Mouse (Mus musculus): Measurements from ENCODE around the gene Ube4b.

Ube4b gene

DNA sequence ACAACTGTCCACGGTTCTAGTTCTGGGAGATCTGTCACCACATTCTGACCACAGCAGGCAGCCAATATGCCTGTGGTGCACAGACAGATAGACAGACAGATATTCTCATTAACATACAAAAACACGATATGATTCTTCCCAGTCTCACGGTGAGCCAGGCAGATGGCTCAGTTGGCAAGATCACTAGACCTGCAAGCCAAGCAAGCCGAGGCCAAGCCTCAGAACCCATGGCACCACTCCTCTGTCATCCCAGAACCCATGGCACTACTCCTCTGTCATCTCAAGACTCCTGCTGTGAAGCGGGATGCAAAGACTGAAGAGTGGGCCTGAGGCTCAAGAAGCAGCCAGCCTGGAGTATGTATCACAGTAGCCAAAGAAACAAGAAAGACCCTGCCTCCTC, 3.0 kb upstream of the Ube4b start:
- DNase-seq = peak; percentile 82

DNA sequence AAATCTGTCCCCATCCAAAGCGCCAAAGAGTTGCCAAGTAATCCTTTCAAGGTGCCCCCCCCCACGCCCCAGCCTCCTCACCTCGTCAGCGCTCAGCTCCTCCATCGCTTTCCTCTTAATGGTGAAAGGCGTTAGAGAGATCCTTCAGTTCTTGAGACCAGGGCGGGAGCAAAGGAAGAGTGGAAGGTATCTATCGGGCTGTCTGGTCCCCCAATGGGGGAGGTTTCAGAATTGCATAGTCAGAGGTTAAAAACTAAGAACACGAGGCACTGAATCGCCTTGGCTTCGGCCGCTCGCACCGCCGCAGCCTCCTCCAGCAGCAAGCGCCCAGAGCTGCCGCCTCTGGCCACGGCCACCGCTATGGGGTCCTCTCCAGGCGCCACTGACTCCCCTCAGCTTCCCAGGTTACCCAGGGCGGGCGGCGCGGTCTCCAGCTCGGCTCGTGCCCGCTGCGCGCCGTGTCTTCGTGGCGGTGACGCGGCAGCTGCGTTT, 702 bp downstream of the Ube4b start:
- DNase-seq = peak; percentile 47

DNA sequence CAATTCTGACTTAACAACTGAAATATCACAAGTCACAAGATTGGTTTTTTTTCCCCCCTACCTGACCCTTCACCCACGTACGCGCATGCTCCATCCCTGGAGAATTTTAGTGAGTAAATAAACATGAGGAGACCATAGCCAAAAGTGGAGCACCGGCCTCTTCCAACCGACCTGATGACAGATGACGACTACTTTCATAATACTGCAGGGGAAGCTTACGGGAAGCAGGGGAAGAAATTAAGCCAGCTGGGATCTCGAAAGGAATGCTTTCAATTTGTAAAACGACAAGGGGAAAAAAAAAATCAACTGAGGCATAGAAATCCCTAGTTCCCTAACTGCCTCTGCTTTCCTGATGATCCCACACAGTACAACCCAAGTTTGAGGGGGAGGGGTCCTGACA, 1.8 kb downstream of the Ube4b start:
- no peak for DNase-seq

DNA sequence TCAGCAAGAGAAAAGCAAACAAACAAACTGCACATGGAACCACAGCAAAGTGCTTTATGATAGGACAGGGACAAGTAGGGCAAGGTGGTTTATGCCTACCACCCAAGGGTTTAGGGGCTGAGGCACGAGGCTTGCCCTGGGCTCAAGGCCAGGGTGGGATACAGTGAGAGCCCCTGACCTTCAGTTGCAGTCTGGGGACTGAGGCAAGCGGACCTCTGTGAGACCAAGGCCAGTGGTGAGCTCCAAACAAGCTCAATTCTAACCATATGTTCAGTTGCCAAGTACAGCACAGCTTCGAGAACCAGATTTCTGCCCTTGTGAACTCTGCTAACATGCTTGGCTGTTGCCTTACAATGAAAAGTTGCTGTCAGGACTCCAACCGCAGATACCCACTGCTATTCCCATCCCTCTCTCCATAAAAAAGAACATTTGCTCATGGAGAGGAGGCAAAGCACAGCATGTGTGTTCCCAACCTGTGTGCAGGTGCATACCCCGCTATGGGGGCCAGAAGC, 8.6 kb downstream of the Ube4b start:
- no peak for DNase-seq

DNA sequence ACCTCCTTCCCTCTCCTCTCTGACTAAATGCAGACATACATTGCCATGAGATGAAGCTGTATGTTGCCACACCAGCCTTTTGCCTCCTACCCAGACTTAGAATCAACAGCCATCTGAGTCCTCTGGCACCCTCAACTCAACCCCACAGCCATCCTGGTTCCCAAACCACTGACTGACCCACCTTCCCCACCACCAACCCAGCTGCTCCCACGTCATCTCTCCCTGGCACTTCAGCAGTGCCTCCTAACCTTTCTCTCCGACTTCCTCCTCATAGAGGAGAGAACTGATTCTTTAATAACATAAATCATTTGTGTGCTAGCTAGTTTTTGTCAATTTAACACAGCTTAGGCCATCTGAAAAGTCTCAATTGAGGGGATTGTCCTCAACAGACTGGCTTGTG, 9.6 kb downstream of the Ube4b start:
- DNase-seq = no peak

DNA sequence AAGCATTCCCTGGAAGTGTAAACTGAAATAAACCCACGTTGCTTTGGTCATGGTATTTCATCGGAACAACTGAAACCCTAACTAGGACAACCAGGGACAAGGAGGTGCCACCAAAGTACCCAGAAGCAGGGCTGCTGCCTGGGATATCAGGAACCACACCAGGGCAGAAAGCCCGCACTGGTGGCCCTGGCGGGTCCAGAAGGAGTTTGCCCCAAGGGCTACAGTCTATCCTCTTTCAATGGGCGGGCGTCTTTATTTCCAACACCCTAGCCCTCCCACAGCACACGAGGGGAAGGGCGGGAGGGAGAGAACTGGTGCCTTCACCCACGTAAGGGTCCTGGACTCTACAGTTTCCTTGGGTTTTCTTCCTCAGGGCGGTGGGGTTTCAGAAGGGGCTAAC, 10.1 kb downstream of the Ube4b start:
- no peak for DNase-seq

DNA sequence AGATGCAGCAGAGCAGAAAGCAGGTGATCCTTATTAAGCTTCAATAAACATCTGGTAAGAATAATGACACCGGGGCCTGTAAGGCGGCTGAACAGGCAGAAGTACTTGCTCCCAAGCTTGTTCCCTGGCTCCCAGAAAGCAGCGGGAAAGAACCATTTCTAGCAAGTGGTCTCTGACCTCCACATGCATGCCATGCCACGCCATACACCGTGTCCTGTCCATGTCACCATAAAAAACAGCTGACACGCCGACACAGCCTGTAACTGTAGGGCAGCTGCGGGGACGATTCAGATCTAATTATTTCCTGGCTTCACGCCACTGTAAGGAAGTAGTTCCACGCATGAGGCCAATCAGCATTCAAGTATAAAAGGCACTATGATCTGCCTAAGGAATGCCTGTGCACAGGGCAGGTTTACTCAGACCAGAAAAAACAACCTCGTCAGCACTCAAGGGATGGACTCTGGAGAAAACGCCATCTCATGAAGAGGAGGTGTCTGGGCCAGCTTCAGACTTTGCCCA, 10.8 kb downstream of the Ube4b start:
- DNase-seq = no peak

DNA sequence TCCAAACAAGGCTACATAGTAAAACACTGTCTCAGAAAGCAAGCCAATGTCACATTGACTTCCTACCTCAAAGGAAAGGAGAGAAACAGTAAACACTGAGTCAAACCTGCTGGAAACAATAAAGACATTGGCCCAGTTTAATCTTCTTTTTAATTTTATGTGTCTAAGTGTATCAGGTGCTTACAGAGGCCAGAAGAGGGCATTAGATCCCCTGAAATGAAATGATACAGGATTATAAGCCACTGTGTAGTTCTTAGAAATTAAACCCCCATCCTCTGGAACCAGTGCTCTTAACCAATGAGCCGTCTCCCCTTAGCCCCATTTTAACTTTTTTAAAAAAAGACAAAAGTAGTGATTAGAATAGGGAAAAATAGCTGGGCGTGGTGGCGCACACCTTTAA, 12.3 kb downstream of the Ube4b start:
- DNase-seq = no peak

DNA sequence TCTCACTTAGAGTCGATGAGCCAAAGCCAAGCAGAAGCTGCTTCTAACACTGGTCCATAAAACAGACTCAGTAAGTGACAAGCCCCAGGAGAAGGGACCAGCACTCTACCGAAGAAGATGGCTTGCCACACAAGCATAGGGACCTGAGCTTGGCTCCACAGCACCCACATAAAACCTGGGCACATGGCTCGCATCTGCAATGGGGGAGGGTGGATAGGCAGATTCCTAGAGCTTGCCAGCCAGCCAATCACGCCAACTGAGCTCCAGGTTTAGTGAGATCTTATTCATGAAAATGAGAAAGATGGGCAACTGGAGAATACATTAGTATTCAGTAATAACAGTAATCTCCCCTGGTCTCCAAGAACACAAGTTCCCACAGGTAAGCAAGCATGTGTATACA, 16.8 kb downstream of the Ube4b start:
- no peak for DNase-seq

DNA sequence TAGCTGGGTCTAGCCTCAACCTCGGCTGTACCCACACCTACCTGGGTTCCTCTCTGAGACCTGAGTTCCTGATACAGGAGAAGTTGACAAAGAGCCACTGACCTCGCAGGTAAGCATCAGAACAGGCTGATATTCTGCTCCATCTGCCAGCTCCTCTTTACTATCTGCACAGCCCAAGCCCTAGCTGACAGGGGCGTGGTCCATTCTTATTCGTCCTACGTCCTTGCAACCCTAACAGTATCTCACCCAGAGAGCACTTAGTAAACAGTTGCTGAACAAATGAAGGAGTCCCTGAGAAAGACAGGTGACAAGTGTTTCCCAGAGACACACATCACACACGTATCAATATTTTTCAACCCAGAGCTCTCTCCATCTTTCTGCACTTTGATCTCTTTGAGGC, 18.2 kb downstream of the Ube4b start:
- DNase-seq = no peak

DNA sequence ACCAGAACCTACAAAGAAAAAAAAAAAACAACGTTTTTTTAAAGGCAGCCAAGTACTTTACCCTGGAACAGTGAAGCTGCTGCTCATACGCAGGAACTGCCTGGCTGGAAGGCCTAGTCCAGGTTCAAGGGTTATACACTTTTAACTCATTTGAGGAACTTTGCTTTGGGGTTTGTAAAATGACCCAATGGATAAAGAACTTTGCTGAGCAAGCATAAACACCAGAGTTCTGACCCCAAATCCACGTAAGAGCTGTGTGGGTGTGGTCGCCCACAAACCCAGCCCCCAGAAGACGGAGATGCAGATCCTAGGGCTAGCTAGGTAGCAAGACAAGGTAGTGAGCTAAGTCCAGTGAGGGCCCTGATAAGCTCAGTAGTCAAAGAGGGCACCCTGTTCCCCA, 19.1 kb downstream of the Ube4b start:
- DNase-seq = no peak

DNA sequence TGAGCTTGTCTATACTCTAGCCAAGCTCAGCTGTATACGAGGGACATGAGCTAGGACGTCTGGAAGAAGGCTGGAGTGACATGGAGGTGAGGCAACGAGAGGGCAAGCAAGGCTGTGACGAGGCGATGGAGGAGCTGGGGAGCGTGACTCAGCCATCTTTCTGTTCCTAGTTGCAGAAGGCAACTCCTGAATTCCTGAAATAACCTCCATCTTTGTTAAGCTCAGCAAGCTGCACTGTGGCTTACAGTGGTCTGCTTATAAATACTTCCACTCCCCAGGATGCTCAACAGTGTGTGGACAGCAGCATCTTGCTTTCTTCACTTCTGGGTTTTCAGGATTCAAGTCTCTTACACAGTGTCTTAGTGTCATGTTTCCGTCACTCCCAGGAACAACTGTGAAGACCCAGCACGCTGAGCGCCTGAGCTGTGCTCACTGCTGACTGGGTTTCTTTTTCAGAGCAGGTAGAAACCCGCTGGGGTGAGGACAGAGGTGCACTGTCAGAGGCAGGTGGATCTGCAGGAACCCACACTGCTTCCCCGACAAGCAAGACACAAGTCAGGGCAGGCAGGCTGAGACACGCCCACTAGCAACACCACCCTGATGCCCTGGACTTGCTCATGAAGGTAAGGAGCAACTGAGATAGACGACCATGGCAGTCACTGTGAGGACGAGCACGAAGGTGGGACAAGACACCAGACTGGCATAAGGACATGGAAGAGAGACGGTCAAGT, 20.7 kb downstream of the Ube4b start:
- DNase-seq = no peak

DNA sequence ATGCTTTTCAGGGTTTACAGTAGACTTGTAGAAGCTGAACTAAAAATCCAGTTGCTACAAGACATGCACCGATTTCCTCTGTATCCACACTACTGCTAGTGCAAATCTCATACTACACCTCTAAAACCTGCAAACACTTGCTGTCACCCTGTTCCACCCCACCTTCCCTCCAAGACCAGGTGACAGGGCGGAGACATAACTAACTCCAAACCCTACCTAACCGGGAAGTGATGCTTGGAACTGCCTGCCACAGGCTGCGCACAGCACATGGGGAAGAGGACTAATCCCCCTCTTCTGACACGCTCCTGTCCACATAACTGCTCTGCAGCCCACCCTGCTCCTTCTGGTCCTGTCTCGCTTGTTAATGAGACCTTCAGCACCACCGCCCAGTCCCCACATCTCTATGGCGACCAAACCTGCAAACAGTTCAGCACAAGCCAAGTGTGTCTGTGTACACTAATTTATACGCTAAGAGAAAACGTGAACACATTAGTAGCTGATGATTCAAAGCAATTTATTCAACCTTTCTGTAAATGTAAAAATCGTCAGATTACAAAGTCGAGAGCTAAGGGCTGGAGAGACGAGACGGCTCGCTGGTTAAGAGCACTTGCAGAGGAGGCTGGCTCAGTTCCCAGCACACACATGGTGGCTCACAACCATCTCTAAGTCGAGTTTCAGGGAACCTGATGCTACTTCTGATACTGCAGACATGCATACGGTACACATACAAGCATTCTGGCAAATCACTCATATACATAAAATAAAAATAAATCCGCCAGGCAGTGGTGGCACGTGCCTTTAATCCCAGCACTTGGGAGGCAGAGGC, 21.7 kb downstream of the Ube4b start:
- peak; percentile 30 for DNase-seq

DNA sequence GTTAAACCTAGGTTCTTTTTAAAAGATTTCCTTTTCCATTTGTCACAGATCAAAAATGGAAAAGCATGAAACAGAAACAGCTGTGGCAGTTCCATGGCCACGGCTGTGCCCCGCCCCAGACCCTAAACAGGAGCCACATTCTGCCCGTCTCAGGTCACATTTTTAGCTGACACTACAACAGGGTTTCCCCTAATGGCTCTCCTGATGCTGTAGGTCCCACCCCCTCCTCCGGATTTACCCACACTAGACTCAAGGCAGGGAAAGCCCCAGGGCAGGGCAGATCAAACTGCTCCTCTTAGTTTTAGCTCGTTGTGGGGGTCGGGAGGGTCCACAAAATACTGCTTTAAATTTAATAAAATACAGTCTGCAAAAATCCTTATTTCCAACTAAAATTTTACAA, 23.5 kb downstream of the Ube4b start:
- DNase-seq = no peak

DNA sequence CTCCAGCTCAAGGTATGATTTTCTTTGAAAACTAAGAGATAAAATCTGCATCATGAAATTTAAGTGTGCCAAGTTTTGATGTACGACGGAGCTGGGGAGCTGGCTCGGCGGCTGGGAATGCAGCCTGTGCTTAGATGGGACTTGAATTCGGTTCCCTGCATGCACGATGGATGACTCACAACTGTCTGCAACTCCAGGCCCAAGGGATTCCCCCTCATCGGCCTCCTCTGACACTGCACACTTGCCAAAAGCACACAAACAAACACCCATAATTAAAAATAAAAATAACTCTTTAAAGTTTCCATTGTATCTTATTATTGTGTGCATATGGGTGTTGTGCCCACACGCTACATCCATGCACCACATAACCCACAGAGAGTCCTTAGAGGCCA, 25.0 kb downstream of the Ube4b start:
- DNase-seq = no peak

DNA sequence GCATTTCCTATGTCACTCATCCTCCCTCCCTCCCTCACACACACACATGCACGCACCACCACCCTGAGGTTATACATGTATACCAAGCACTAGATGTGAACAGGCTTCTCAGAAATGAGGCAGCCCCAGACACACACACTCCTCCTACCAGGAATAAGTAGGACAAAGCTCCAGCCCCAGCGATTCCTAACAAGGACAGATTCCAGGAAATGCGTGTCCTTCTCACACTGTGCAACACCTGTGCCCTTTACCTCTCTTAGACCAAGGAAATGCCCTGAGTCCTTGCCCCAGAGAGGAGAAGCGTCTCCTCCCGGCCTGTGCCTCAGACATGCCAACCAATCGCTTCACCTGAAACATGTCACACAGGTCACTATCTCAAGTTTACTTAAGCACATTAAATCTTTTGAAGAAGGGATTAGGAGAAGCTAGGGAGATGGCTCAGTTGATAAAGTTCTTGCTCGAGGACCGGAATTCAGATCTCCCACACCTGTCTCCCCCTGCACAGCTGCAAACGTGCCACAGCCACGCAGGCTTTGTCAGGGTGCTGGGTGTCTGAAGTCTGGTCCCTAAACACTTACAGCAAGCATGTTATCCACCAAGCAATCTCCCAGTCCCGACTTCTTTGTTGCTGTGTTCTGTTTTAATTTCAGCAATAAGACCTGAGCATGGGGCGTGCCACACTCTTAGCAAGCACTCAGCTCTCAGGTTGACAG, 25.5 kb downstream of the Ube4b start:
- DNase-seq = peak; percentile 38

DNA sequence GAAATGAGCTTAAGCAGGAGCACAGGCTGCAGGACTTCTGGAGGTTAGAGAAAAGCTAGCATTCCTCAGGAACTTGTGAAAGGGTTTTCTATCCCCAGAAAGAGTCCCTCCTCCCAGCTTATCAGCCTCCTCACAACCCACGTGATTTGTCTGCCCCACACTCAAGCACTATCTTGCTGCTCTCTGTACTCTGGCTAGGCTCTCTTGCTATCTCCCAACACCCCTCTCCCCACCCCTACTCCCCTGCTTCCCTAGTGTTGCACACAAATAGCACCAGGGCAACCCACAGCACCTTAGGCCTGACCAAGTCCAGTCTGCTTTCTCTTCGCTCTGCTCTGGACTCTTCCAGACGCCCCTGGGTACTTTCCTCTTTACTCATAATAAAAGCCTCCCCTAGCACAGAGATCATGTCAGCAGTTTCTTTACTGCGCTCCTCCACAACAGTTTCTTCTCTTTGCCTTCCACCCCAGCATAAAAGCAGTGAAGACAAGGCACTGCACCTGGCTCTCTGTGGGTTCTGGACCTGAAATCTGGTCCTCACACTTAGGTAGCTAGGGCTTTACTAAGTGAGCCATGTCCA, 27.1 kb downstream of the Ube4b start:
- no peak for DNase-seq

DNA sequence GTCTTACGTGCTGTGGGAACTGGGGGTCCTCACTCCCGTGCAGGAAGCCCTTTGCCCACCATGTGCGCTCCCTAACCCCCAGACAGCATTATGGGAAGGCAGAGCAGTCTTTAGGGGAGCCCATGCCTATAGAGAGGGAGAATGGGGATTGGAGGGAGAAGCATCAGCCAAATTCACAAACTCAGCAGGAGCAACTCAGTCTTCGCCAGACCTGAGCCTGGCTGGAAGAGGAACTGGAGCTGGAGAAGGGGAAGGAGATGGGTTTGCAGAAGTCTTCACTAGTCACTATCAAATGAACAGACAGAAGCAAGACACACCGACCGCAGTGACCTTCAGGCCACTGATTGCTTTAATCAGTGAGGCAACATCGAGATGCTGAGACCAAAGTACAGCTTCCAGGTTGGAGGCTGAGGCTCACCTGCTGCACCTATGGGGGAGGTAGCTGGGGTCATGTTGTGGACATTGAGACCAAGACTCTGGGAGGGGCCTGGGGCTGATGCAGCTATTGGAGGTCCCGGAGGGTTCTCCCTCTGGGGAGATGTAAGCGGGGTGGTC, 28.3 kb downstream of the Ube4b start:
- no peak for DNase-seq

DNA sequence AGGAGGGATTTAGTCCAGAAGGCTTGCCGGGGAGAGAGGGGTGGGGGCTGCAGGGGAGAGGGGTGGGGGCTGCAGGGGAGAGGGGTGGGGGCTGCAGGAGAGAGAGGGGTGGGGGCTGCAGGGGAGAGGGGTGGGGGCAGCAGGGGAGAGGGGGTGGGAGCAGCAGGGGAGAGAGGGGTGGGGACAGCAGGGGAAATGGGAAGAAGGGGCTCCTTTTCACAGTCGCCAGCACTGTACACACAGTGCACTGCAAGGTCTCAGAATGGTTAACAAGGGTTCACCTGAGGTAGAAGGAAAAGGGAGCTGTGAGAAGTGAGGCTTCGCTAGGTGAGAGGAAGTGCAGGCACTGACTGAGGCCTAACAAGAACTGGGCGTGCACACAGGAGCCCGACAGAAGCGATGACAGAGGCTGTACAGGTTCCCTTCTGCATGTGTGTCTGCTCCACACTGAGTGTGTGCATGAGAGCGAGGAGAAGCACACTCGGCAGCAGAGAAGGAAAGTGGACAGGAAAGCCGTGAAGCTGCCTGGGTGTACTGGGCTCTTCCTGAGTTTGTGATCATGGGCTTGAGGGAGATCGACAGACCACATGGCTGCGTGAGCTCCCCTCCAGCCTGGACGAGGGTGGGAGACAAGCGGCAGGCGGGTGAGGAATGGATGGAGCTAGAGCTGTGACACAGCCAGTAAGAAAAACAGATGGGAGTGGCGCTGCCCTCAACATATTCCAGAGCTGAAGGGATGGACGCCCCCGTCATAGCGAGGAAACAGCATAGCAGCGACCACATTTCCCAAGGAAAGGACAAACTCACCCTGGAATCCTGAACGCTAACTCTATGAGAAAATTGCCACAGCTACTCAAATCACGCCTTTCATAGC, 29.9 kb downstream of the Ube4b start:
- DNase-seq = no peak

DNA sequence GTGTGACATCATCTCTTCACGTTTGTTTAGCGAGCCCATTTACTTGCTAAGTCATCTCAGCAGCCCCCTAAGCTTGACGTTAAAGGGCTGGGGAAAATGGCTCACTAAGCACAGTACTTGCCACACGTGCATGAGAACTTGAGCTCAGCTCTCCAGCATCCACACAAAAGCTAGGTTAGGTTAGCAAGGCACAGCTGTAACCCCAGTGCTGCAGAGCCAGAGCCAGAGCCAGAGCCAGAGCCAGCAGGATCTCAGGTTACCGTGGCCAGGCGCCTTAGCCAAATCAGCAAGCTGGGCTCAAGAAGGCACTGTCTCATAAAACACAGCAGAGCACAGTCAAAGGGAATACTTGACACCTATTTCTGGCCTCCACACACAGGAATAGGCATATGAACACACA, 31.0 kb downstream of the Ube4b start:
- no peak for DNase-seq

DNA sequence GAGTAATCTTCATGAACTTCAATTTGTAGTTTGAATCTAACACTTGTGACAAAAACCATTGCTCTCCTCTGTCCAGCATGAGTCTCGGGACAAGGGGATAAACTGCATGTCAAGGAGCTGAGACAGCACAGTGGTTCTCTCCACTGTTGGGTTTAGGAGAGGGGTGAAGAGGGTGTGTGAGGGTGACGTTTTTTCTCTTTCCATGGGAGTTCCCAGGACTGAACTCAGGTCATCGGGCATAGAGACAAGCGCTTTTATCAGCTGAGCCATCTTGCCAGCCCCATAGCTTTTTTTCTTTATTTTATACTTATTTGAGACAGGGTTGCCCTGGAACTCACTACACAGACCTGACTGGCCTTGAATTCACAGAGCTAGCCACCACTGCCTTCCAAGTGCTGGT, 32.3 kb downstream of the Ube4b start:
- no peak for DNase-seq
